Mouse (Mus musculus): Measurements from ENCODE around the gene Ski.
A peak's percentile ranks its signal among the peaks of the same experiment; 100 is the strongest.

The Ski gene

DNA sequence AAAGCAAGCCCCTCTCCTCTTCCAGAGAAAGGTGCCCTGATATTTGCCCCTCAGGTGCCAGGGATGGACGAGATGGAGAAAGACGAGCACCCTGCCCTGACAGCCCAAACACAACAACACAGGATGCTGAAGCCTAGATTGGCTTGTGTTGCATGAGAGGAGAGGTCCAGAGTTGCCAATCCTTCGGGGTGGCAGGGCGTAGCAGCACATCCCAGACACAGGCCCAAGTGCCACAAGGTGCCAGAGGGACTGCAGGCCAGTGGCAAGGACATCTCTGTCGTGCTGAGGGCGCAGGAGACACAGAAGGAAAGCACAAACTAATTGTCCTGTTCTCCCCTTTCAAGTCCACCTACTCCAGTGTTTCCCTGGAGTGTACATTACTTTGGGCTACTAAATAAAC, 8.2 kb downstream of the Ski start:
- DNase-seq (ENCODE audit: inconsistent ontology term), result no peak

GRCm38 (mm10) chr4:155213752-155214054, 8.7 kb downstream of the Ski start:
- no peak for DNase-seq (ENCODE audit: inconsistent ontology term)

- peak; percentile 72 for DNase-seq (ENCODE audit: inconsistent ontology term)
These were observed 9.2 kb downstream of the Ski start for GRCm38 (mm10) chr4:155213052-155213751.

DNA sequence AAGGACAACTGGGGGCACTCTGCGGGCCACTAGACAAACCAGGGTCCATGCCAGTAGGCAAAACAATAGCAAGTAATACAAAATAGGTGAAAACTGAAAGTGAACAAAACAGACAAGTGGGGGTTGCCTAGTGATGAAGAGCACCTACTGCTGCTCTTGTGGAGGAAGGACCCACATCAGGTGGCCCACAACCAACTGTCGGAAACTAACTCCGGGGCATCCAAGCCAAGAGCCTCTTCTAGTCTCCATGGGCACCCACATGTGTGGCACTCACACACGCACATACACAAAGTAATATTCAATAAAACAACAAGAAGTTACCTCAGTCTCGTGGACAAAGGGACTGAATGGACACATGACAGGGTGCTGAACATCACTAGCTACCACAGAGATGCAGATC, 12.9 kb downstream of the Ski start:
- no peak for DNase-seq (ENCODE audit: inconsistent ontology term)

DNA sequence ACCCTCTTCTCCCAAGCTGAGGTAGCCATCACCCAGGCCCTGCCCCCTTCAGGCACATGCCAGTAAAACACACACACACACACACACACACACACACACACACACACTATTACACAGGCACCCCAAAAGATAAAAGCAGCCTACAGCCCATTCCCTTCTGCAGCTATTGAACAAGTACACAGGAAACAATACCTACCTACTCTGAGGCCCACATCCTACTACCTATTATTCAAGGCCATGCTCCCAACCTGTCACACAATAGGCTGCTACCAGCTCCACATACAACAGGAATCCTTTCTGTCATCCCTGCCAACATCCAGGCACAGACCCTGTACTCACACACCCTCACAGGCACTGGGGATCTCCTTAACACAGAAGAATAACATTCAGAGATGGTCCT, 13.3 kb downstream of the Ski start:
- DNase-seq (ENCODE audit: inconsistent ontology term), result no peak

GRCm38 (mm10) chr4:155208613-155209012, 13.8 kb downstream of the Ski start:
- no peak for DNase-seq (ENCODE audit: inconsistent ontology term)

GRCm38 (mm10) chr4:155207841-155208240, 14.6 kb downstream of the Ski start:
- no peak for DNase-seq (ENCODE audit: inconsistent ontology term)

- DNase-seq (ENCODE audit: inconsistent ontology term), result no peak
These were observed 15.9 kb downstream of the Ski start for GRCm38 (mm10) chr4:155206498-155206897.

GRCm38 (mm10) chr4:155205919-155206318, 16.5 kb downstream of the Ski start:
- DNase-seq (ENCODE audit: inconsistent ontology term), result no peak

- no peak for DNase-seq (ENCODE audit: inconsistent ontology term)
These were observed 20.6 kb downstream of the Ski start for GRCm38 (mm10) chr4:155201764-155202163.

DNA sequence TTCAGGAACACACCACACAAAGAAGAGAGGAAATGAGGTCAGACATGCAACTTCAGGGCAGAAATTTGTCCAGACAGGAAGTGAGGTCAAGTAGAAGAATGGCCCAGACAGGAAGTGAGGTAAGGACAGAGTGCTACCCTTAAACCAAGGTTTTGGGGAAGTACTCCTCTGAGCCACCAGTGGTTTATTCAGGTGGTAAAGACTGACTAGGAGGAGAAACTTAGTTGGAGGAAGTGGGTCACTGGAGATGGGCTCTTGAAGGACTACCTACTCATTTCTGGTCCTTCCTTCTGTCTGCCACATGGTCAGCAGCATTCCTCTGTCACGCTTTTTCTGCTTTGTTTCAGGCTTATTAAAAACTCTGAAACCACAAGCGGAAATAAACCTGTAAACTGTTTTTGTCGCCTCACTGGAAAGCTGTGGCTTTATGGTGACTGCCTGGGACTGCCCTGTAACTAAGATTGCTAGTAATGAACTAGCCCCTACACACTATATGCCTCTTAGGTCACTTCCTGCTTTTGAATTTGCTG, 21.5 kb downstream of the Ski start:
- peak; percentile 40 for DNase-seq (ENCODE audit: inconsistent ontology term)

DNA sequence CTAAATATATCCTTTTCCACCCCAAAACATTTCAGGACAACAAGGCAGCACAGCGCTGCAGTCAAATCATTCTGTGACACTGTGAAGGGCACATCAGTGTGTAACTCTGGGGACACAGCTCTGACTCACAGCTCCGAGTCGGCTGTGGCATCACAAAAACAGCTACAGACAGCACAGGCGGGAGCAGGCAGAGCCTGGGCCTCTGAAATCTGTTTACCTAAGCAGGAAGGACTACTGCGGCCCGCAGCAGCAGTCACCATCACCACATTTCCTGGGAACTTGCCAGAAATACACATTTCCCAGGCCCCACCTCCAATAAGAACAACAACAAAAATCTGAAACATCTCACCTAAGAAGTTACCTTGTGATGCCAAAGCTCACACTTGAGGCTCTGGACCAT, 24.7 kb downstream of the Ski start:
- DNase-seq (ENCODE audit: inconsistent ontology term), result no peak

- DNase-seq (ENCODE audit: inconsistent ontology term), result no peak
These were observed 27.2 kb downstream of the Ski start for GRCm38 (mm10) chr4:155195204-155195603.

GRCm38 (mm10) chr4:155190275-155190674, 32.1 kb downstream of the Ski start:
- no peak for DNase-seq (ENCODE audit: inconsistent ontology term)

DNA sequence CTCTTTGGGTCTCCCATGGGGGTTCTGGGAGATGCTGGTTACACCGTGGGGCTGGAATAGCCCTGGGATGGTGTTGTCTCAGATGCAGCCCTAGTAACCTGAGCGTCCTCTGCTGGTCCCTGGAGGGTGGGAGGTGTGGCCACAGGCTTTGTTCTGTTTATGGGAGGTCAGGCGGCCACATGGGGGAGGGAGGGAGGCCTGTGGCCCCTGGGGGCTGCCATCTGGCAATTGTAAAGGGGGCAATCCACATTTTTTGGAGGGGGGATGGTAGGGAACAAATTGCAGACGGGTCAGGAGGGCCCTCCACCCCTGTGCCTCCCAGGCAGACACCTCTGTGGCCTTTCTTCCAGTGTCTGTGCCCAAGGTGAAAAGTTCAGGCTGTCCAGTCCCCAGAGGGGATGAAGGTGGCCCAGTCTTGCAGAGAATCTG, 32.7 kb downstream of the Ski start:
- no peak for DNase-seq (ENCODE audit: inconsistent ontology term)

DNA sequence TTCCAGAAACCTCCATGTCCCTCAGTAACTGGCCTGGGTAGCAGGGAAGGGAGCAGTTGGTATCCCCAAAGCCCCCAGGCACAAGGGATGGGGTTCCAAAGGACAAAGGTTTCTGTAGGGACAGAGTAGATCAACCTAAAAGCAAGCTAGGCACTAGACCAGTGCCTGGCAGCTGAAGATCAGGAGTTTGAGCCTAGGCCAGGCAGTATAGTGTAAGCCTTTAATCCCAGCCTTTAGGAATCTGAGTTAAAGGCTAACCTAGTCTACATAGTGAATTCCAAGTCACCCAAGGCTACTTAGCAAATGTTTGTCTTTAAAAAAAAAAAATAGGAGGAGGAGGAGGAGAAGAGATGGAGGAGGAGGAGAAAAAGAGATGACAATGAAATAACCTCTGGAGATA, 33.6 kb downstream of the Ski start:
- DNase-seq (ENCODE audit: inconsistent ontology term), result no peak

DNA sequence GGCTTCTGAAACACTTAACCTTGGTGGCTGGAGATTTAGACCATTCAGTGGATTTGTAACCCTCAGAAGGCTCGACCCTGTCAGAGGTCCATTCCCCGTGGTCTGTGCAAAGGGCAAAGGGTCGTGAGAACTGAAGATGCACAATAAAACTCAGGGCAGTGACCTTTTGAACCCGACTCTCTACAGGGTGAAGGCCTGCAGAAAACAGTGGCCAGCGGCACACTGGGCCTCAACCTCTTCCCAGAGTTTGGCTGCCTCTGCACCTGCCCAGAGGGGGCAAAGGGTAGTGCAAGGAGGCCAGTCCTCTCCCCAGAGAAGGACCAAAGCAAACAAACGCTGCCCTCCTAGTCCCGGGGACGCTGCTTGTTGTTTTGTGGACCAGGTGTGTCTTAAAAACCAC, 34.1 kb downstream of the Ski start:
- DNase-seq (ENCODE audit: inconsistent ontology term), result no peak

- no peak for DNase-seq (ENCODE audit: inconsistent ontology term)
These were observed 35.2 kb downstream of the Ski start for GRCm38 (mm10) chr4:155187192-155187674.

GRCm38 (mm10) chr4:155185845-155186244, 36.5 kb downstream of the Ski start:
- DNase-seq (ENCODE audit: inconsistent ontology term), result no peak

DNA sequence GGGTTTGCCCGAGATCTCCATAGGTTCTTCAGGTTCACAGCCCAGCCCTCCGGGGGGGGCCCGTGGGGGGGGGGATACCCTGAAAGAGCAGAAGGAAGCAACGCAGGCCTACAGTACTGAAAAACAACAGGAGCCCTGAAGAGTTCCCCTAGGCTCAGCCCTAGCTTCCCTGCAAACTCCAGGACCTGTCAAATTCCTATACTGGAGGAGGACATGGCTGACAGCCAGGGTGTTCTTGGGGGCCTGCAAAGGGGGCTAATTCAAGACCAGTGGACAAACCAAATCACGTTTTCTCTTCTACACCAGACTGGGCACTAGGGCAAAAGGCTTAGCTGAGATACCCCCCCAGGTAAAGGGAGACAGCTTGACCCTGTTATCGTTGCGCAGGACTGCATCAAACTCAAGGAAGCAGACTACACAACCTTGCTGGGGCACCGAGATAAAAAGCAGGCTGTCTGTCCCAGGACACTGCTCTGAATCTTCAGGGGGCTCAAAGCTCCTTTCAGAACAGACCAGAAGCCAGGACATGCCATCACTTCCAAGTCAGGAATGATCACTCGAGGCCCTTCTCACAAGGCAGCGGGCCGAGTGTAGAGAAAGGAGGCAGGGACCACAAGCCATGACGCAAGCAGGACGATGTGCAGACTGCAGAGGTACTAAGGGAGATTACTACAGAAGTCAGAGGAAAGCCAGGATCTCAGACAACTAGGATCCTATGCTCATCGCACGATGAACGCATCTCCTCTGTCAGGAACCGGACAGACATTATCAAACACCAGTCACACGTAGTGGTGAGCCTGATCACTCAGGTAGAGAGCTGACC, 37.9 kb downstream of the Ski start:
- no peak for DNase-seq (ENCODE audit: inconsistent ontology term)

DNA sequence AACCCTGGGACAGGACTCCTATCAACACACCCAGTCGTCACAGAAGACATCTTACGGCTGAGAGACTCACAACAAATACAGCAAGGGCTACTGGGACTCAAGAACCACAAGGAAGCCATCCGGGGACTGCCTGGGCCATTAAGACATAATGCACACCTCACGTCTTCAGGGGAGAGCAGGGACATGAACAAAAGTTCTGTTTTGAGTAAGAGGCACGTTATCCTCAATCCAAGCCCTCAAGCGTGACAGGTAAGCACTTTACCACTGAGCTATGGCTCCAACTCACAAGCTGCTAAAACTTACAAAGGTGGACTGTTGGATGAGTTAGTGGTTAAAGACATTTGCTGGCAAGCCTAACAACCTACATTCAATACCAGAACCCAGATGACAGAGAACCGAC, 39.2 kb downstream of the Ski start:
- no peak for DNase-seq (ENCODE audit: inconsistent ontology term)

DNA sequence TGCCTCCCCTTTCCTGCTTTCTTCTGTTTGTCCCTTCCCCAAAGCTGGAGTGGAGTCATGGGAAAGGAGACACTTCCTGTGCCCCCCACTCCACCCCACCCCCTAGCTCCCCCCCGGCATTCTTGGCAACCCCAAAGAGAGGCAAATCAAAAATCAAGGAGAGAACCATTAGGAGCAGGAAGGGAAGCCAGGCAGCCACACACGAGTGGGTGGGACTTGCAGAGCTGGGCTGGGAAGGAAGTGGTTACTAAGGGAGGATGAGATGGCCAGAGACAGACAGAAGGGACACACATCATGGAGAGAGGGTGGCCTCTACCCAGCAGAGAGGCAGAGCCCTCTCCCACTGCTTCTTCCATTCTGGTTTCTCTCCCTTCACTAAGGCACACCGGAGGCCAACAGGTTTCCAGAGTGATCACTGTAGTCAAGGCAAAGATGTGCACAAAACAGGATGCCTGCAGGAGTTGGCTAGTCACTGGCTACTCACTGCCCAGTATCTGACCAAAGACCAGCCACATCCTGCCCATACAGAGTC, 43.3 kb downstream of the Ski start:
- DNase-seq (ENCODE audit: inconsistent ontology term), result peak; percentile 68

- peak; percentile 97 for DNase-seq (ENCODE audit: inconsistent ontology term)
These were observed 44.1 kb downstream of the Ski start for GRCm38 (mm10) chr4:155178274-155178673.
